Mouse (Mus musculus): ENCODE measurements around the gene Plpp3.

- TF ChIP-seq CTCF (IDR thresholded peaks at IDR 0.05; ENCODE audit: borderline replicate concordance, control insufficient read depth, extremely low read depth, insufficient read depth, low read length, poor library complexity) (no peak), POLR2A (IDR thresholded peaks at IDR 0.05; ENCODE audit: control insufficient read depth, extremely low read depth, insufficient read depth, low read length, poor library complexity) (no peak)
These were observed 1.7 kb downstream of the Plpp3 start for GRCm38 (mm10) chr4:105158651-105159530.

All from thymus, adult 2 months (tissue).